Mouse (Mus musculus) cerebellum, postnatal 10 days (tissue): ENCODE measurements around the gene Cfap45.
A peak's percentile ranks its signal among the peaks of the same experiment; 100 is the strongest.

Experiments used
- DNase-seq, 2 experiments: peaks; one replicate each; pipeline ENCODE4 v3.0.0; 2021; ENCODE audit warnings: mixed read lengths in 2 of 2

The Cfap45 gene

GRCm38 (mm10) chr1:172566131-172566530 is 45.5 kb downstream of the Cfap45 start:
- no peak for DNase-seq

- no peak for DNase-seq
These were observed 47.2 kb downstream of the Cfap45 start for GRCm38 (mm10) chr1:172567758-172568157.

- DNase-seq, result no peak
These were observed 59.5 kb downstream of the Cfap45 start for GRCm38 (mm10) chr1:172580116-172580515.

GRCm38 (mm10) chr1:172582436-172582835 is 61.8 kb downstream of the Cfap45 start:
- DNase-seq, result no peak

GRCm38 (mm10) chr1:172584271-172584670 is 63.7 kb downstream of the Cfap45 start:
- no peak for DNase-seq

- no peak for DNase-seq
These were observed 64.4 kb downstream of the Cfap45 start for GRCm38 (mm10) chr1:172585026-172585425.

- DNase-seq, result peak; percentile 38 to 40
These were observed 65.3 kb downstream of the Cfap45 start for GRCm38 (mm10) chr1:172585612-172586567.

GRCm38 (mm10) chr1:172590385-172590784 is 69.8 kb downstream of the Cfap45 start, which contains the start of gene Slamf8:
Gene Slamf8, minus strand, starts transcription at chr1:172590568.
- peak; percentile 10 to 15 for DNase-seq

- no peak for DNase-seq
These were observed 72.7 kb downstream of the Cfap45 start for GRCm38 (mm10) chr1:172593321-172593720.

GRCm38 (mm10) chr1:172593956-172594355 is 73.4 kb downstream of the Cfap45 start:
- DNase-seq, result no peak

- peak; percentile 76 to 79 for DNase-seq
These were observed 73.9 kb downstream of the Cfap45 start for GRCm38 (mm10) chr1:172594495-172594894.
